Mouse (Mus musculus) hindbrain, postnatal 0 days (tissue): ENCODE data around the gene Dvl1. TPM values are rescaled to one million over a fixed set of nuclear protein-coding genes. Genes with fewer than 3 reads are reported as not detected.

Source experiments
- ATAC-seq: fragments of 200-750 bp; cut with Nextera tagmentation; 2 replicates; pipeline ENCODE4 v1.8.0; 2017; ENCODE audit warnings: mild to moderate bottlenecking, moderate TSS enrichment, moderate library complexity
- DNase-seq: peaks from one replicate; pipeline ENCODE4 v3.0.0-alpha.2; 2015; ENCODE audit warnings: low spot score
- H3K27ac ChIP-seq: fragments of 300-500 bp; sonication (generic); 2 replicates; pipeline ENCODE4 v1.5.1; 2014; ENCODE audit warnings: mild to moderate bottlenecking
- H3K27me3 ChIP-seq: fragments of 300-500 bp; sonication (generic); 2 replicates; pipeline ENCODE4 v1.6.1; 2014; ENCODE audit warnings: low read length, mixed read lengths; ENCODE audit not compliant: insufficient read depth
- H3K36me3 ChIP-seq: fragments of 300-500 bp; sonication (generic); 2 replicates; pipeline ENCODE4 v1.6.1; 2014; ENCODE audit warnings: low read length, mixed read lengths; ENCODE audit not compliant: insufficient read depth
- H3K4me1 ChIP-seq: fragments of 300-500 bp; sonication (generic); 2 replicates; pipeline ENCODE4 v1.6.1; 2014; ENCODE audit warnings: antibody characterized with exemption, low read length, mixed read lengths; ENCODE audit not compliant: insufficient read depth
- H3K4me2 ChIP-seq: fragments of 300-500 bp; sonication (generic); 2 replicates; pipeline ENCODE4 v1.6.1; 2014; ENCODE audit warnings: low read depth, mild to moderate bottlenecking, low read length, moderate library complexity, mixed read lengths
- H3K4me3 ChIP-seq: fragments of 300-500 bp; sonication (generic); 2 replicates; pipeline ENCODE4 v1.5.1; 2014; ENCODE audit warnings: low read length
- H3K9ac ChIP-seq: fragments of 300-500 bp; sonication (generic); replicated peaks from 2 replicates; pipeline ENCODE4 v1.6.1; 2014; ENCODE audit warnings: mild to moderate bottlenecking, low read length, moderate library complexity, mixed read lengths
- H3K9me3 ChIP-seq: fragments of 300-500 bp; sonication (generic); 2 replicates; pipeline ENCODE4 v1.6.1; 2016; ENCODE audit warnings: low read length, mixed read lengths
- CTCF ChIP-seq: IDR thresholded peaks from 2 replicates; pipeline ENCODE4 v1.5.1; 2016; ENCODE audit warnings: antibody characterized with exemption, control low read depth, low read depth
- WGBS: fragments of 180-500 bp; shearing (Covaris S2); extraction: QIAGEN DNeasy Blood & Tissue Kit; methylation state at CpG from one replicate; pipeline ENCODE4 v1.1.7; 2014; 5-methylcytosine and 5-hydroxymethylcytosine counted together
- polyA plus RNA-seq: library from polyadenylated mRNA; unstranded; fragments of >200 nt; fragmentation: Nextera tagmentation; extraction: Ambion mirVana; gene quantifications from 2 replicates; pipeline ENCODE4 v1.2.1, GENCODE M21; 2015
- total RNA-seq: library from RNA; depleted of rRNA; stranded (reverse); fragments of >200 nt; gene quantifications from 2 replicates; pipeline ENCODE4 v1.2.3, GENCODE M21; 2014

Dvl1 gene
- total and polyA plus RNA-seq, 2 experiments from 2014 or later: 16.4 to 166 TPM

DNA sequence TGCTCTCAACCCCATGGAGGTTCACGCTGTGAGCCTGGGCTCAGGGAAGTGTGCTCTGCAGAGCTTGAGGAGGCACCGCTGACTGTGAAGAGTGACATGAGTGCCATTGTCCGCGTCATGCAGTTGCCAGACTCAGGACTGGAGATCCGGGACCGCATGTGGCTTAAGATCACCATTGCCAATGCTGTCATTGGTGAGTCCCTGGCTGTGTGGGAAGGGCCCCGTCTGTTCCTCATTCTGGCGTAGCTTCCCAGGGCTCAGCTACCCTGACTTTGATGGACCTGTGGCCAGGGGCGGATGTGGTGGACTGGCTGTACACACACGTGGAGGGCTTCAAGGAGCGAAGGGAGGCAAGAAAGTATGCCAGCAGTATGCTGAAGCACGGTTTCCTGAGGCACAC, 8.9 kb downstream of the Dvl1 start:
- Histone ChIP-seq H3K4me3 (no peak overlapping the region), H3K4me1 (no peaks in the 10 kb centered on the region), H3K4me2 (no peak overlapping the region), H3K9me3 (no peaks in the 10 kb centered on the region), H3K27ac (no peak overlapping the region), H3K27me3 (no peaks in the 10 kb centered on the region), H3K36me3 (peaks cover 52% of the 10 kb centered on the region), H3K9ac (no peak overlapping the region)
- TF ChIP-seq CTCF: no peak
- ATAC-seq: no peak
- DNase-seq: no peak
- 92% methylated on average over 12 of the region's 12 CpGs for WGBS

DNA sequence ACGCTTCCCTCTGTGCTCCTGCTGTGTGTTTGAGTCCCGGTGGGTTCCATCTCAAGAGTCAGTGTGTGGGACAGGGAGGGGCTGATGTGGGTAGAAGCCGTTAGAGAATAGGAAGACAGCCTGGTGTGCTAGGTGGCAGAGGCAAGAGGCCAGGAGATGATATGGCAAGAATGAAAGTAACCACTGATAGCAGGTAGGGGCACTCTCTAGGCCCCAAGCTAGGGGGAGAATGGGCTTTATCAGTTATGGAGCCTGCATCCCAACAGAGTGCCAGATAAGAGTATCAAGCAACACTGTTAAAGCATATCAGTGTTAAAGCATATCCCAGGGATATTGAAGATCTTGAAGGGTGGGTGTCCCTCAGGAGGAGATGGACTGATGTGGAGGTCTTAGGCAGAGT, 9.7 kb downstream of the Dvl1 start:
- Histone ChIP-seq H3K4me2 (no peak overlapping the region), H3K9ac (no peak overlapping the region), H3K4me1 (no peaks in the 10 kb centered on the region), H3K9me3 (no peaks in the 10 kb centered on the region), H3K27me3 (no peaks in the 10 kb centered on the region), H3K36me3 (peaks cover 55% of the 10 kb centered on the region), H3K4me3 (no peak overlapping the region), H3K27ac (no peak overlapping the region)
- 73% methylated on average over 3 of the region's 3 CpGs for WGBS
- ATAC-seq (no peak), DNase-seq (no peak)
- no peak for TF ChIP-seq CTCF

DNA sequence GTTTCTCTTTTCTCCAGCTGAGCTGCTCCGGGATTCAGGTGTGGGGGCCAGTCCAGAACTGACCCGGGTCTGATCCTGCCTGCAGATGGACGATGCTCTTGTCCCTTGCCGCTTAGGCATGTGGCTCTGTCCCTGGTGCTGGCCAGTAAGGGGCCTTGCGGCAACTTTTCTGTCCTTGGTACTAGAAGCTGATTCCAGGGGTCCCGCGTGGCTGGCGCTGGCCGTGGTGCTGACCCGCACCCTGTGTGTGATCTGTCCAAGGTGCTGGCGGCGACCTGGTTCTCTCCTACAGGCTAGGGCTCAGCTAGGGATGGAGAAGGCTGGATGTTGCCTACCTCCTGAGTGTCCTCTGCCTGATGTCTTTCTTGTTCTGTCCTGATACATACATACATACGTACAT, 12.1 kb downstream of the Dvl1 start:
- DNase-seq (peak; percentile 30), ATAC-seq (no peak)
- Histone ChIP-seq H3K4me1 (no peaks in the 10 kb centered on the region), H3K27me3 (no peaks in the 10 kb centered on the region), H3K4me2 (no peak overlapping the region), H3K4me3 (no peak overlapping the region), H3K9me3 (no peaks in the 10 kb centered on the region), H3K27ac (no peak overlapping the region), H3K36me3 (peaks cover 52% of the 10 kb centered on the region), H3K9ac (no peak overlapping the region)
- WGBS: 36% methylated on average over 13 of the region's 13 CpGs
- no peak for TF ChIP-seq CTCF

DNA sequence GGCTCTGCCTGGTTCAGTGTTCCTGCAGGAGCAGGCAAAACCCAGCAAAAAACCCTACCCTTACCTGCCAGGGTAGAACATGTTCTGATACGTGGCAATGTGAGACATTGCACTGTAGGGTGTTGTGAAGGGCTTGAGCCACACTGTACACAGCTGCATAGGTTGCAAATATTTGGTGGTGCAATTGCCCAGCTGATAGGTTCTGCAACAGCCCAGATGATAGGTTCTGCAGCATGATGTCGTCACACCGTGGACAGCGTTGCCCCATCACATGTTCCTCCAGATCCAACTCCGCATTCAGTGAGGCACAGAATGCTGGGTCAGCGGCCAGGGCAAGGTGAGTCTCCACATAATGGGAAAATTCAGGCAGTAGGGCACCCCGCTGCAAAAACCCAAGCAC, 14.6 kb downstream of the Dvl1 start:
- Histone ChIP-seq H3K9ac (no peak overlapping the region), H3K9me3 (no peaks in the 10 kb centered on the region), H3K27me3 (no peaks in the 10 kb centered on the region), H3K4me1 (no peaks in the 10 kb centered on the region), H3K4me3 (no peak overlapping the region), H3K4me2 (no peak overlapping the region), H3K36me3 (peaks cover 40% of the 10 kb centered on the region), H3K27ac (no peak overlapping the region)
- DNase-seq (no peak), ATAC-seq (no peak)
- TF ChIP-seq CTCF: no peak
- WGBS: 91% methylated on average over 7 of the region's 7 CpGs

DNA sequence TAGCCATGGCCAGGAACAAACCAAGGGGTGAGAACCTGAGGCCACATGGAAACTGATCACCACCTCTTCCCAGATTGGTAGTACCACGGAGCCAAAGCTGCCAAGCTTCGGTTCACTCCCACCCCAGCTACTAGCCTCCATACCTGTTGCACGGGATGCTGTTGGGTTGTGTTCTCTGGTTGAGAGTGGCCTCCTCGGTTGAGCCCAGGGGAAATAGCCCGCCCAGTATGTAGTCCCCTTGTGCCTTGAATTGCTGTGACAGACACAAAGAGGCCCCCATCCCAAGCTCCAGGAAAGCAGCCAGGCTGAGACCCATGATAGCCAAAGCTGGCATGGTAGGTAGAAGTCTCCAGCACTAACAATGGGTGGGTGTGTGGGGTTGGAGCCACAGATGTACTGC, 15.8 kb downstream of the Dvl1 start, which contains the start of gene Tas1r3:
TSS of gene Tas1r3 (minus strand) at position 362 of the 400 bp plus-strand sequence.
- Histone ChIP-seq H3K27me3 (no peaks in the 10 kb centered on the region), H3K9ac (no peak within 1 kb of the TSS), H3K36me3 (peaks cover 34% of the 10 kb centered on the region), H3K9me3 (no peaks in the 10 kb centered on the region), H3K4me1 (no peaks in the 10 kb centered on the region), H3K4me2 (no peak within 1 kb of the TSS), H3K4me3 (no peak within 1 kb of the TSS), H3K27ac (no peak within 1 kb of the TSS)
- TF ChIP-seq CTCF: no peak
- no peak for DNase-seq
- WGBS: 73% methylated on average over 5 of the region's 5 CpGs
- ATAC-seq: no peak

DNA sequence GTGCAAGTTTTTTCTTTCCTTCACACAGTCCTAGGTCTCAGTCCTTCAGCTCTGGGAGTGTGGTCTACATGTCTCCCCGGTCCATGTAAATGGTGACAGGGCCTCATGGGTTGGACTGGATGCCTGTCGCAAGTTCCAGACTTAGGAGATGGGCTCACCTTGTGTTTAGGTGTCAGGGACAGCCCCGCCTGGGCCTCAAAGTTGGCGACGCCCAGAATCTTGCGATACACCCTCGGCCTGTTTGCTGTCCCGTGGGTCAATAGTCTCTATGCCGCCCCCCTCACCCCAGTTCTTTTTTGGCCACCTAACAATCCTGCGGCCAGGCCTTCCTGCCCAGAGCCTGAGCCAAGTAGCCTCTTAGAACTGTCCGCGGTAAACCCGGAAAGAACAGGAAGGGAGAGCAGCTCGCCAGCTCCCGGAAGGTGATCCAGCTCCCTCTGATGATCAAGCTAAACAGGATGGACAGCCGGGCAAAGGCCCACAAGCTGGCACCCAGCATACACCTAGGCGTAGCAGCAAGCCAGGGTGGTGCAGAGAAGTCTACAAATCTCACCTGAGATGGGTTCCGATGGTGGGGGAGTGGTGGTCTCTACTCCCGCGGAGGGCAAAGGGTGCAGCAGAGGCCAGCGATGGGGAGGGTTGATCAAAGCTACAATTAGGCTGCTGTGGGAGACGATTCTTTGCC, 21.6 kb downstream of the Dvl1 start:
- 8% methylated on average over 22 of the region's 22 CpGs for WGBS
- H3K4me2 ChIP-seq: peak overlapping the region; percentile 77
- H3K4me1 ChIP-seq: peaks cover 5% of the 10 kb centered on the region
- peak overlapping the region; percentile 56 for H3K4me3 ChIP-seq
- DNase-seq (no peak), ATAC-seq (peak; percentile 60; the same call in 1 of the 2 replicates)
- no peaks in the 10 kb centered on the region for H3K9me3 ChIP-seq
- H3K9ac ChIP-seq: peak overlapping the region; percentile 71
- H3K36me3 ChIP-seq: peaks cover 22% of the 10 kb centered on the region
- no peaks in the 10 kb centered on the region for H3K27me3 ChIP-seq
- peak overlapping the region; percentile 76; the same call in 1 of the 2 replicates for H3K27ac ChIP-seq
- no peak for TF ChIP-seq CTCF

DNA sequence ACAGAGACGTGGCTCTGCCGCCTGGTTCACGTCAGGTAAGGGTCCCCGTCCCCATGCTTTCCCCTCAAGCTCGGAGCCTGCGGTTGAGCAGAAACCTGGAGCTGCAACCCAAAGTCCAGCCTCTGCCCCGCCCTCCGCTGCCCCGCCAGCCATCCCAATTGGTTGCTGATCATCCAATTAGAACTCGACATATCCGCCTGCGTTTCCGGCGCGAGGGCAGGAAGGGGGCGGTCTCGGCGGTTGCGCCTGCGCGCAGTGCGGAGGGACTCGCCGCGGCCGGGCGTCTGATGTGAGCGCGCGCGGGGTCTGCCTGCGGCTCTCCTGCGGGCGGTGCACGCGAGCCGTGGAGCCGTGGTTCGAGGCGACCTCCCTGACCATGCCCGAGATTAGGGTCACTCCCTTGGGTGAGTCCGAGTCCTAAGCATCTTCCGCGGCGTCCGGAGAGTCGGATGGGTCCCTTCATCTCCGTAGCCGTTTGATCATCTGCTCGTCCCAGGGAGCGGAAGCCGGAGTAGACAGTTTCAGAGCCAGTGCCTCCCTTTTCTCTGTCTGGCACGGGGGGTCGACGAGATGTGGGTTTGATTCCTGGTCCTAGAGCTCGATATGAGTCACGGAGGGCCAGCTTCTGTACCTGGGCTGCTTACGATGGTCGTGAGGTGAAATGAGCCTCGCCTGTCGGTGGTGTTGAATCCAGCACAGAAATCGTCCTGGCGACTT, 22.3 kb downstream of the Dvl1 start, which contains the start of the genes Cptp and Ints11:
TSS of gene Cptp (minus strand) at position 124 of the 717 bp plus-strand sequence.
TSS of gene Ints11 (plus strand) at position 230 of the 717 bp plus-strand sequence.
- H3K9me3 ChIP-seq: no peaks in the 10 kb centered on the region
- H3K36me3 ChIP-seq: peaks cover 24% of the 10 kb centered on the region
- peak within 1 kb of the TSS; percentile 71 for H3K9ac ChIP-seq
- WGBS: under 1% methylated on average over 63 of the region's 63 CpGs
- peaks cover 5% of the 10 kb centered on the region for H3K4me1 ChIP-seq
- no peaks in the 10 kb centered on the region for H3K27me3 ChIP-seq
- peak; percentile 97 for DNase-seq
- peak; percentile 28 for TF ChIP-seq CTCF
- peak within 1 kb of the TSS; percentile 76 for H3K27ac ChIP-seq
- peak within 1 kb of the TSS; percentile 77 for H3K4me2 ChIP-seq
- H3K4me3 ChIP-seq: peak within 1 kb of the TSS; percentile 56
- peak; percentile 96 for ATAC-seq
